Mouse (Mus musculus) adipocyte (in vitro differentiated cells): ENCODE results near the gene Arhgef1.
A peak's percentile ranks its signal among the peaks of the same experiment; 100 is the strongest.

ENCODE experiments used
- DNase-seq: peaks from one replicate; pipeline ENCODE4 v3.0.0-alpha.2; 2016; ENCODE audit warnings: low spot score

The Arhgef1 gene

GRCm38 (mm10) chr7:24947316-24948048 is 44.8 kb downstream of the Arhgef1 start:
- no peak for DNase-seq

GRCm38 (mm10) chr7:24948774-24949173 is 46.1 kb downstream of the Arhgef1 start:
- DNase-seq: no peak

- peak; percentile 33 for DNase-seq
These were observed 47.4 kb downstream of the Arhgef1 start for GRCm38 (mm10) chr7:24949958-24950623.

- DNase-seq: no peak
These were observed 51.3 kb downstream of the Arhgef1 start for GRCm38 (mm10) chr7:24953966-24954365.

GRCm38 (mm10) chr7:24954450-24954849 is 51.7 kb downstream of the Arhgef1 start:
- DNase-seq: no peak

GRCm38 (mm10) chr7:24955226-24955625 is 52.5 kb downstream of the Arhgef1 start:
- DNase-seq: no peak

- DNase-seq: no peak
These were observed 61.6 kb downstream of the Arhgef1 start for GRCm38 (mm10) chr7:24964288-24964687.

GRCm38 (mm10) chr7:24964897-24965535 is 62.3 kb downstream of the Arhgef1 start:
- peak; percentile 83 for DNase-seq

GRCm38 (mm10) chr7:24967966-24968365 is 65.3 kb downstream of the Arhgef1 start:
- no peak for DNase-seq

GRCm38 (mm10) chr7:24968463-24968862 is 65.8 kb downstream of the Arhgef1 start:
- DNase-seq: no peak

- DNase-seq: no peak
These were observed 67.1 kb downstream of the Arhgef1 start for GRCm38 (mm10) chr7:24969805-24970204.

GRCm38 (mm10) chr7:24970341-24970740 is 67.6 kb downstream of the Arhgef1 start:
- DNase-seq: no peak

GRCm38 (mm10) chr7:24971261-24971971 is 68.7 kb downstream of the Arhgef1 start:
- peak; percentile 77 for DNase-seq

GRCm38 (mm10) chr7:24971972-24972893 is 69.5 kb downstream of the Arhgef1 start, which contains the start of gene Rabac1:
Rabac1 (minus strand) TSS chr7:24972754.
- peak; percentile 91 for DNase-seq

GRCm38 (mm10) chr7:24973208-24973607 is 70.5 kb downstream of the Arhgef1 start:
- no peak for DNase-seq

- no peak for DNase-seq
These were observed 71.2 kb downstream of the Arhgef1 start for GRCm38 (mm10) chr7:24973902-24974301.

- DNase-seq: peak; percentile 30
These were observed 72.3 kb downstream of the Arhgef1 start for GRCm38 (mm10) chr7:24974893-24975595.
